ENCODE assay signal across 23 mouse cellular contexts in genomic region chr13:55163553-55163952, GRCm38 (mm10). TPM values are rescaled to one million over a fixed set of nuclear protein-coding genes. Genes with fewer than 3 reads are reported as not detected.
DNase-seq lines count a peak whose midpoint lies in the region; ATAC-seq and TF ChIP-seq lines count a peak whose summit lies in the region.
"Had no signal": no experiment of that assay in that cellular context is flagged by ENCODE, and none has a peak within 500 bp of the region (broad histone marks: within the 10 kb centered on the region; RNA-seq: fewer than 3 reads in every experiment).

No protein-coding gene starts in this region.

- no peaks in the 10 kb centered on the region; the same call in 1 of the 2 replicates for H3K36me3 ChIP-seq in kidney, adult 2 months (ENCODE audit: control insufficient read depth, insufficient read depth, low read length)
- H3K36me3 ChIP-seq in midbrain, embryonic 11.5 days (ENCODE audit: control insufficient read depth, insufficient read depth, low read length), result no peaks in the 10 kb centered on the region
- no peaks in the 10 kb centered on the region for H3K36me3 ChIP-seq in midbrain, embryonic 15.5 days (replicated peaks)
- no peaks in the 10 kb centered on the region for H3K36me3 ChIP-seq in lung, postnatal 0 days (ENCODE audit: insufficient read depth, low read length)
- no peaks in the 10 kb centered on the region for H3K36me3 ChIP-seq in stomach, postnatal 0 days (ENCODE audit: control insufficient read depth, insufficient read depth, low read length)
- no peaks in the 10 kb centered on the region for H3K36me3 ChIP-seq in forebrain, embryonic 15.5 days
- H3K36me3 ChIP-seq: midbrain, embryonic 10.5 days; neural tube, embryonic 13.5 days had no signal

- no peaks in the 10 kb centered on the region for H3K9me3 ChIP-seq in midbrain, embryonic 11.5 days (ENCODE audit: control insufficient read depth, low read length)
- no peaks in the 10 kb centered on the region for H3K9me3 ChIP-seq in midbrain, embryonic 15.5 days
- H3K9me3 ChIP-seq in lung, postnatal 0 days (ENCODE audit: low read length), result no peaks in the 10 kb centered on the region
- H3K9me3 ChIP-seq in stomach, postnatal 0 days (ENCODE audit: control insufficient read depth, low read length), result no peaks in the 10 kb centered on the region
- H3K9me3 ChIP-seq in forebrain, embryonic 15.5 days, result no peaks in the 10 kb centered on the region
- H3K9me3 ChIP-seq: limb, embryonic 12.5 days; midbrain, embryonic 10.5 days; neural tube, embryonic 13.5 days had no signal

- WGBS in kidney, adult 2 months, result 54% methylated on average over 5 of the region's 5 CpGs
- WGBS in midbrain, embryonic 11.5 days, result 52% methylated on average over 5 of the region's 5 CpGs
- WGBS in midbrain, embryonic 15.5 days, result 54% methylated on average over 5 of the region's 5 CpGs
- 54% methylated on average over 5 of the region's 5 CpGs for WGBS in lung, postnatal 0 days
- WGBS in stomach, postnatal 0 days, result 42% methylated on average over 5 of the region's 5 CpGs
- WGBS in forebrain, embryonic 15.5 days, result 73% methylated on average over 5 of the region's 5 CpGs

- H3K4me2 ChIP-seq in midbrain, embryonic 11.5 days, result no peak overlapping the region
- H3K4me2 ChIP-seq in midbrain, embryonic 15.5 days, result no peak overlapping the region
- no peak overlapping the region for H3K4me2 ChIP-seq in lung, postnatal 0 days (replicated peaks; ENCODE audit: low read depth, low read length)
- H3K4me2 ChIP-seq in stomach, postnatal 0 days (replicated peaks; ENCODE audit: low read depth), result no peak overlapping the region
- H3K4me2 ChIP-seq in forebrain, embryonic 15.5 days (replicated peaks), result no peak overlapping the region
- H3K4me2 ChIP-seq: limb, embryonic 12.5 days; neural tube, embryonic 13.5 days had no signal

- H3K27me3 ChIP-seq in kidney, adult 2 months (replicated peaks; ENCODE audit: control insufficient read depth, insufficient read depth, low read length), result no peaks in the 10 kb centered on the region
- H3K27me3 ChIP-seq in midbrain, embryonic 11.5 days (ENCODE audit: control insufficient read depth, insufficient read depth, low read length), result no peaks in the 10 kb centered on the region
- H3K27me3 ChIP-seq in midbrain, embryonic 15.5 days (replicated peaks), result no peaks in the 10 kb centered on the region
- H3K27me3 ChIP-seq in lung, postnatal 0 days (replicated peaks; ENCODE audit: insufficient read depth, low read length), result no peaks in the 10 kb centered on the region
- no peaks in the 10 kb centered on the region for H3K27me3 ChIP-seq in stomach, postnatal 0 days (ENCODE audit: control insufficient read depth, insufficient read depth, low read length)
- no peaks in the 10 kb centered on the region for H3K27me3 ChIP-seq in forebrain, embryonic 15.5 days
- H3K27me3 ChIP-seq: limb, embryonic 12.5 days; neural tube, embryonic 13.5 days had no signal

- no peak overlapping the region for H3K27ac ChIP-seq in kidney, adult 2 months (ENCODE audit: insufficient read depth, low read depth, low read length)
- no peak overlapping the region for H3K27ac ChIP-seq in midbrain, embryonic 11.5 days (ENCODE audit: low read depth, low read length)
- no peak overlapping the region for H3K27ac ChIP-seq in midbrain, embryonic 15.5 days
- H3K27ac ChIP-seq in lung, postnatal 0 days (ENCODE audit: low read length), result no peak overlapping the region
- H3K27ac ChIP-seq in stomach, postnatal 0 days (replicated peaks), result no peak overlapping the region
- no peak overlapping the region for H3K27ac ChIP-seq in forebrain, embryonic 15.5 days (replicated peaks)
- H3K27ac ChIP-seq: heart, adult 2 months; hindbrain, postnatal 0 days; limb, embryonic 12.5 days; midbrain, embryonic 10.5 days; neural tube, embryonic 13.5 days had no signal

- peak; percentile 70 for TF ChIP-seq EP300 in lung, postnatal 0 days (IDR thresholded peaks at IDR 0.05)
- no peak for TF ChIP-seq EP300 in stomach, postnatal 0 days (optimal IDR thresholded peaks at IDR 0.05)

- no peak overlapping the region for H3K4me3 ChIP-seq in kidney, adult 2 months (ENCODE audit: insufficient read depth, low read depth, low read length)
- H3K4me3 ChIP-seq in midbrain, embryonic 11.5 days (ENCODE audit: low read depth, low read length), result no peak overlapping the region
- no peak overlapping the region for H3K4me3 ChIP-seq in midbrain, embryonic 15.5 days
- H3K4me3 ChIP-seq in lung, postnatal 0 days (ENCODE audit: low read depth, low read length), result no peak overlapping the region
- no peak overlapping the region for H3K4me3 ChIP-seq in stomach, postnatal 0 days (ENCODE audit: low read depth, low read length)
- H3K4me3 ChIP-seq in forebrain, embryonic 15.5 days, result no peak overlapping the region
- H3K4me3 ChIP-seq: erythroblast, embryonic 14.5 days; heart, adult 2 months; limb, embryonic 12.5 days; midbrain, embryonic 10.5 days; neural tube, embryonic 13.5 days had no signal

- peak; percentile 38 for DNase-seq in kidney, adult 2 months
- no peak for DNase-seq in kidney, adult 8-10 months
- peak; percentile 82 for DNase-seq in midbrain, embryonic 11.5 days (ENCODE audit: low spot score, missing footprints)
- peak; percentile 92 for DNase-seq in lung, postnatal 0 days (ENCODE audit: low spot score)
- DNase-seq in stomach, postnatal 0 days (ENCODE audit: low spot score), result no peak
- no peak for DNase-seq in thymus, postnatal 10 days (ENCODE audit: low spot score in 2 of 2)
- DNase-seq: adrenal gland, postnatal 25 days; cerebellum, adult 18-20 months; heart, adult 2 months; liver, postnatal 0 days; thymus, postnatal 4 days had no signal

- H3K9ac ChIP-seq in midbrain, embryonic 11.5 days (ENCODE audit: low read length), result no peak overlapping the region
- no peak overlapping the region for H3K9ac ChIP-seq in midbrain, embryonic 15.5 days
- no peak overlapping the region for H3K9ac ChIP-seq in lung, postnatal 0 days (replicated peaks; ENCODE audit: low read depth)
- H3K9ac ChIP-seq in stomach, postnatal 0 days (ENCODE audit: low read length), result no peak overlapping the region
- H3K9ac ChIP-seq in forebrain, embryonic 15.5 days (replicated peaks), result no peak overlapping the region
- H3K9ac ChIP-seq: limb, embryonic 12.5 days; liver, postnatal 0 days; neural tube, embryonic 13.5 days had no signal

- no peak for TF ChIP-seq POLR2A in kidney, adult 2 months (IDR thresholded peaks at IDR 0.05; ENCODE audit: low read depth, low read length)

- no peak for ATAC-seq in midbrain, embryonic 11.5 days (ENCODE audit: low FRiP score)
- ATAC-seq in midbrain, embryonic 15.5 days (replicated peaks), result no peak
- peak; percentile 90 for ATAC-seq in lung, postnatal 0 days
- ATAC-seq in stomach, postnatal 0 days (ENCODE audit: low FRiP score, low TSS enrichment), result peak; percentile 54; the same call in 1 of the 2 replicates
- no peak for ATAC-seq in forebrain, embryonic 15.5 days (replicated peaks)
- ATAC-seq: hindbrain, postnatal 0 days; liver, postnatal 0 days had no signal

- no peak for TF ChIP-seq CTCF in kidney, adult 2 months (conservative IDR thresholded peaks at IDR 0.05; ENCODE audit: insufficient read depth, insufficient read length, low read depth, low read length)
- no peak for TF ChIP-seq CTCF in lung, postnatal 0 days (IDR thresholded peaks at IDR 0.05)
- TF ChIP-seq CTCF in stomach, postnatal 0 days (IDR thresholded peaks at IDR 0.05; ENCODE audit: low read depth), result no peak

- H3K4me1 ChIP-seq in kidney, adult 2 months (ENCODE audit: control insufficient read depth, insufficient read depth, low read length), result peaks cover 6% of the 10 kb centered on the region; the same call in 1 of the 2 replicates
- H3K4me1 ChIP-seq in midbrain, embryonic 11.5 days (ENCODE audit: control insufficient read depth, insufficient read depth, low read length), result no peaks in the 10 kb centered on the region; the same call in 1 of the 2 replicates
- H3K4me1 ChIP-seq in midbrain, embryonic 15.5 days, result no peaks in the 10 kb centered on the region
- H3K4me1 ChIP-seq in lung, postnatal 0 days (ENCODE audit: insufficient read depth, low read depth, low read length), result no peaks in the 10 kb centered on the region
- H3K4me1 ChIP-seq in stomach, postnatal 0 days (replicated peaks; ENCODE audit: control insufficient read depth, insufficient read depth), result no peaks in the 10 kb centered on the region
- peaks cover 1% of the 10 kb centered on the region; the same call in 1 of the 2 replicates for H3K4me1 ChIP-seq in forebrain, embryonic 15.5 days
- H3K4me1 ChIP-seq: limb, embryonic 12.5 days had no signal

RNA-seq across cellular contexts. Expression of gene Fgfr4, which starts 11.1 kb away (rescaled TPM):
- polyA plus RNA-seq in kidney, adult 2 months (2012; rRNA removed), result 35.3 and 43.5 TPM in 2 replicates
- polyA plus RNA-seq in midbrain, embryonic 11.5 days (2014; fragmentation: Nextera tagmentation; extraction: Ambion mirVana), result 0.18 and 0.33 TPM in 2 replicates
- 0.37 and 0.50 TPM in 2 replicates for polyA plus RNA-seq in midbrain, embryonic 15.5 days (2015; fragmentation: Nextera tagmentation; extraction: Ambion mirVana)
- 18.9 and 19.3 TPM in 2 replicates for polyA plus RNA-seq in lung, postnatal 0 days (2015; fragmentation: Nextera tagmentation; extraction: Ambion mirVana)
- polyA plus RNA-seq in stomach, postnatal 0 days (2015; fragmentation: Nextera tagmentation; extraction: Ambion mirVana), result 1.4 and 1.6 TPM in 2 replicates
- 0.51 and 1.1 TPM in 2 replicates for polyA plus RNA-seq in forebrain, embryonic 15.5 days (2015; fragmentation: Nextera tagmentation; extraction: Ambion mirVana)

RNA-seq across cellular contexts. Expression of gene Gm17617, which starts 30.2 kb away (rescaled TPM):
- not detected in 2 replicates for polyA plus RNA-seq in kidney, adult 2 months (2012; rRNA removed)
- not detected in 2 replicates for polyA plus RNA-seq in midbrain, embryonic 11.5 days (2014; fragmentation: Nextera tagmentation; extraction: Ambion mirVana)
- not detected in 2 replicates for polyA plus RNA-seq in midbrain, embryonic 15.5 days (2015; fragmentation: Nextera tagmentation; extraction: Ambion mirVana)
- not detected in 2 replicates for polyA plus RNA-seq in lung, postnatal 0 days (2015; fragmentation: Nextera tagmentation; extraction: Ambion mirVana)
- polyA plus RNA-seq in stomach, postnatal 0 days (2015; fragmentation: Nextera tagmentation; extraction: Ambion mirVana), result not detected in 2 replicates
- not detected in 2 replicates for polyA plus RNA-seq in forebrain, embryonic 15.5 days (2015; fragmentation: Nextera tagmentation; extraction: Ambion mirVana)
- polyA plus RNA-seq: C2C12; embryonic facial prominence, embryonic 11.5 days; erythroblast, embryonic 14.5 days; heart, adult 2 months; heart, postnatal 0 days; hindbrain, postnatal 0 days; limb, embryonic 12.5 days; liver, postnatal 0 days; midbrain, embryonic 10.5 days; neural tube, embryonic 13.5 days; spleen, adult 2 months; testis, adult 2 months had no signal

RNA-seq across cellular contexts. Expression of gene Nsd1, which starts 46.0 kb away (rescaled TPM):
- polyA plus RNA-seq in kidney, adult 2 months (2012; rRNA removed), result 17.6 and 19.6 TPM in 2 replicates
- 68.0 TPM in 2 replicates for polyA plus RNA-seq in midbrain, embryonic 11.5 days (2014; fragmentation: Nextera tagmentation; extraction: Ambion mirVana)
- polyA plus RNA-seq in midbrain, embryonic 15.5 days (2015; fragmentation: Nextera tagmentation; extraction: Ambion mirVana), result 59.1 and 64.3 TPM in 2 replicates
- 52.4 and 55.7 TPM in 2 replicates for polyA plus RNA-seq in lung, postnatal 0 days (2015; fragmentation: Nextera tagmentation; extraction: Ambion mirVana)
- polyA plus RNA-seq in stomach, postnatal 0 days (2015; fragmentation: Nextera tagmentation; extraction: Ambion mirVana), result 33.7 and 35.0 TPM in 2 replicates
- 59.3 and 59.5 TPM in 2 replicates for polyA plus RNA-seq in forebrain, embryonic 15.5 days (2015; fragmentation: Nextera tagmentation; extraction: Ambion mirVana)

RNA-seq across cellular contexts. Expression of gene Zfp346, which starts 58.4 kb away (rescaled TPM):
- 13.7 TPM in 2 replicates for polyA plus RNA-seq in kidney, adult 2 months (2012; rRNA removed)
- 18.8 and 19.7 TPM in 2 replicates for polyA plus RNA-seq in midbrain, embryonic 11.5 days (2014; fragmentation: Nextera tagmentation; extraction: Ambion mirVana)
- polyA plus RNA-seq in midbrain, embryonic 15.5 days (2015; fragmentation: Nextera tagmentation; extraction: Ambion mirVana), result 28.9 and 32.6 TPM in 2 replicates
- 6.9 and 7.9 TPM in 2 replicates for polyA plus RNA-seq in lung, postnatal 0 days (2015; fragmentation: Nextera tagmentation; extraction: Ambion mirVana)
- 5.0 and 6.4 TPM in 2 replicates for polyA plus RNA-seq in stomach, postnatal 0 days (2015; fragmentation: Nextera tagmentation; extraction: Ambion mirVana)
- 25.5 and 26.2 TPM in 2 replicates for polyA plus RNA-seq in forebrain, embryonic 15.5 days (2015; fragmentation: Nextera tagmentation; extraction: Ambion mirVana)

Comparison
In these comparisons a context has a peak if more than half of its experiments do, and no peak if none do; other contexts are left out.
1. DNase-seq: peak in kidney, adult 2 months (single experiment), midbrain, embryonic 11.5 days (single experiment) and lung, postnatal 0 days (single experiment); none in kidney, adult 8-10 months (0 of 2), stomach, postnatal 0 days (single experiment) and thymus, postnatal 10 days (0 of 2).
2. ATAC-seq: peak in lung, postnatal 0 days (single experiment) and stomach, postnatal 0 days (single experiment); none in midbrain, embryonic 11.5 days (single experiment), midbrain, embryonic 15.5 days (single experiment) and forebrain, embryonic 15.5 days (single experiment).